Mouse (Mus musculus): ENCODE measurements at regions not wholly inside any gene's neighbourhood (a gene's known extent, or its start where the extent isn't known, plus 50 kb on each side); places are given as distances from the start of the nearest gene placed in this dataset.

DNA sequence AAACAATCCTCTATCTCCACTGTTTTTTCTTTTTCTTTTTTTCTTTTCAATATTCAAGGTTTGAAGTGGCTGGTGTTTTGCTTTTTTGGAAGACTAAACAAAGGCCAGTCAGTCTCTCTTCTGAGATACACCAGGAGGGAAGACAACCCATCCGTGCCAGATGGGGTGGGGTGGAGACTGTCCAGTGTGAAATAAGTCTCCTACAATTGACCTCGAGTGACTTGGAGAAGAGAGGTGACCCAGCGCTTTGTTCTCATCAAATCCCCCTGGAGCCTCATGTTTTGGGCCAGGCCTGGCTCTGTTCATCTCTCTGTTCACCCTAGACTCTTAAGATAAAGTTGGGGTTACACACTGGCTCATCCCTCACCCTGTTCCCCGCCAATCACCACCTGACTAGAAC, 169.2 kb upstream of the Tbca start:
- H3K4me2 ChIP-seq (ENCODE audit: low read length) = no peak overlapping the region
- WGBS = 60% methylated on average over 4 of the region's 4 CpGs
- H3K27me3 ChIP-seq (replicated peaks; ENCODE audit: control insufficient read depth, insufficient read depth, low read length) = peaks cover 5% of the 10 kb centered on the region
- no peak overlapping the region for H3K9ac ChIP-seq (ENCODE audit: low read depth, low read length)
- H3K4me1 ChIP-seq (ENCODE audit: control insufficient read depth, insufficient read depth, low read depth, low read length) = no peaks in the 10 kb centered on the region
- no peak overlapping the region for H3K27ac ChIP-seq (ENCODE audit: low read depth, low read length)
- ATAC-seq = no peak
- H3K4me3 ChIP-seq (ENCODE audit: low read length) = no peak overlapping the region
- H3K9me3 ChIP-seq (ENCODE audit: control insufficient read depth, low read length) = no peaks in the 10 kb centered on the region
- no peaks in the 10 kb centered on the region for H3K36me3 ChIP-seq (ENCODE audit: control insufficient read depth, insufficient read depth, low read length)

GRCm38 (mm10) chr13:94630055-94630454, 158.7 kb upstream of the Tbca start:
- Histone ChIP-seq H3K4me2 (ENCODE audit: low read length) (no peak overlapping the region), H3K4me1 (ENCODE audit: control insufficient read depth, insufficient read depth, low read depth, low read length) (no peaks in the 10 kb centered on the region), H3K9me3 (ENCODE audit: control insufficient read depth, low read length) (no peaks in the 10 kb centered on the region), H3K36me3 (ENCODE audit: control insufficient read depth, insufficient read depth, low read length) (no peaks in the 10 kb centered on the region), H3K27me3 (replicated peaks; ENCODE audit: control insufficient read depth, insufficient read depth, low read length) (peaks cover 4% of the 10 kb centered on the region), H3K4me3 (ENCODE audit: low read length) (no peak overlapping the region), H3K27ac (ENCODE audit: low read depth, low read length) (no peak overlapping the region), H3K9ac (ENCODE audit: low read depth, low read length) (no peak overlapping the region)
- ATAC-seq = no peak
- WGBS = 61% methylated on average over 1 of the region's 1 CpGs

- no peaks in the 10 kb centered on the region for H3K36me3 ChIP-seq (ENCODE audit: control insufficient read depth, insufficient read depth, low read length)
- H3K9me3 ChIP-seq (ENCODE audit: control insufficient read depth, low read length) = no peaks in the 10 kb centered on the region
- no peaks in the 10 kb centered on the region for H3K4me1 ChIP-seq (ENCODE audit: control insufficient read depth, insufficient read depth, low read depth, low read length)
- 91% methylated on average over 6 of the region's 6 CpGs for WGBS
- no peak for ATAC-seq
- H3K4me3 ChIP-seq (ENCODE audit: low read length) = no peak overlapping the region
- H3K4me2 ChIP-seq (ENCODE audit: low read length) = no peak overlapping the region
- H3K27me3 ChIP-seq (replicated peaks; ENCODE audit: control insufficient read depth, insufficient read depth, low read length) = peaks cover 4% of the 10 kb centered on the region
- no peak overlapping the region for H3K9ac ChIP-seq (ENCODE audit: low read depth, low read length)
- H3K27ac ChIP-seq (ENCODE audit: low read depth, low read length) = no peak overlapping the region
Observed at GRCm38 (mm10) chr13:94630685-94631084, 158.0 kb upstream of the Tbca start.

GRCm38 (mm10) chr13:94632730-94633129, 156.0 kb upstream of the Tbca start:
- H3K36me3 ChIP-seq (ENCODE audit: control insufficient read depth, insufficient read depth, low read length) = no peaks in the 10 kb centered on the region
- H3K9ac ChIP-seq (ENCODE audit: low read depth, low read length) = no peak overlapping the region
- no peaks in the 10 kb centered on the region for H3K27me3 ChIP-seq (replicated peaks; ENCODE audit: control insufficient read depth, insufficient read depth, low read length)
- ATAC-seq = no peak
- no peaks in the 10 kb centered on the region for H3K9me3 ChIP-seq (ENCODE audit: control insufficient read depth, low read length)
- no peaks in the 10 kb centered on the region for H3K4me1 ChIP-seq (ENCODE audit: control insufficient read depth, insufficient read depth, low read depth, low read length)
- H3K4me3 ChIP-seq (ENCODE audit: low read length) = no peak overlapping the region
- WGBS = 60% methylated on average over 5 of the region's 5 CpGs
- H3K27ac ChIP-seq (ENCODE audit: low read depth, low read length) = no peak overlapping the region
- H3K4me2 ChIP-seq (ENCODE audit: low read length) = no peak overlapping the region

GRCm38 (mm10) chr13:94640336-94640735, 148.4 kb upstream of the Tbca start:
- 87% methylated on average over 5 of the region's 5 CpGs for WGBS
- no peak for ATAC-seq

GRCm38 (mm10) chr13:94645241-94646206, 143.2 kb upstream of the Tbca start:
- peak overlapping the region; percentile 47 for H3K4me2 ChIP-seq (ENCODE audit: low read length)
- ATAC-seq = peak; percentile 48; the same call in 1 of the 2 replicates
- H3K9me3 ChIP-seq (ENCODE audit: control insufficient read depth, low read length) = no peaks in the 10 kb centered on the region
- WGBS = 54% methylated on average over 19 of the region's 19 CpGs
- H3K9ac ChIP-seq (ENCODE audit: low read depth, low read length) = no peak overlapping the region
- no peak overlapping the region for H3K27ac ChIP-seq (ENCODE audit: low read depth, low read length)
- no peaks in the 10 kb centered on the region for H3K36me3 ChIP-seq (ENCODE audit: control insufficient read depth, insufficient read depth, low read length)
- no peaks in the 10 kb centered on the region for H3K4me1 ChIP-seq (ENCODE audit: control insufficient read depth, insufficient read depth, low read depth, low read length)
- H3K4me3 ChIP-seq (ENCODE audit: low read length) = peak overlapping the region; percentile 19
- no peaks in the 10 kb centered on the region for H3K27me3 ChIP-seq (replicated peaks; ENCODE audit: control insufficient read depth, insufficient read depth, low read length)

More at GRCm38 (mm10) chr13:94640336-94640735, 148.4 kb upstream of the Tbca start:
- Histone ChIP-seq H3K36me3 (ENCODE audit: control insufficient read depth, insufficient read depth, low read length) (no peaks in the 10 kb centered on the region), H3K4me3 (ENCODE audit: low read length) (no peak overlapping the region), H3K9ac (ENCODE audit: low read depth, low read length) (no peak overlapping the region), H3K27ac (ENCODE audit: low read depth, low read length) (no peak overlapping the region), H3K4me2 (ENCODE audit: low read length) (no peak overlapping the region), H3K4me1 (ENCODE audit: control insufficient read depth, insufficient read depth, low read depth, low read length) (no peaks in the 10 kb centered on the region), H3K27me3 (replicated peaks; ENCODE audit: control insufficient read depth, insufficient read depth, low read length) (no peaks in the 10 kb centered on the region), H3K9me3 (ENCODE audit: control insufficient read depth, low read length) (no peaks in the 10 kb centered on the region)

DNA sequence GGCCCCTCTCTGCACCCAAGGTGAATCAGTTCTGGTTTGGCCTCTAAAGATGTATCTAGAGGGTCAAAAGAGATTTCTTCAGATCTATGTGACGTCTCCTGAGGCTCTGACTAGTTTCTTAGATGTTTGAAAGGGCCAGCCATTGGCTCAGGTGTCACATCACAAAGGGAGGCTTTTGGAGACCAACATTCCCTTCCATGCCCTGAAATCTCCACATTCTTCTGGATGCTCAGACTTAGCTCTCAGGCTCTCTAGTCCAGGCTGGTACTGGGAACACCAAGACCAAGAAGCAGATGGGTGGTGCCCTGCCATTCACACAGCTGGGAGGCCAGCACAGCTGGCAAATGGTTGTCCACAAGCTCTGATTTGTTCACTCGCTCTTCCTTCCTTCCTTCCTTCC, 142.4 kb upstream of the Tbca start:
- no peak overlapping the region for H3K4me3 ChIP-seq (ENCODE audit: low read length)
- no peaks in the 10 kb centered on the region for H3K4me1 ChIP-seq (ENCODE audit: control insufficient read depth, insufficient read depth, low read depth, low read length)
- H3K9me3 ChIP-seq (ENCODE audit: control insufficient read depth, low read length) = no peaks in the 10 kb centered on the region
- no peak overlapping the region for H3K4me2 ChIP-seq (ENCODE audit: low read length)
- 88% methylated on average over 2 of the region's 2 CpGs for WGBS
- H3K27ac ChIP-seq (ENCODE audit: low read depth, low read length) = no peak overlapping the region
- no peaks in the 10 kb centered on the region for H3K27me3 ChIP-seq (replicated peaks; ENCODE audit: control insufficient read depth, insufficient read depth, low read length)
- no peak overlapping the region for H3K9ac ChIP-seq (ENCODE audit: low read depth, low read length)
- H3K36me3 ChIP-seq (ENCODE audit: control insufficient read depth, insufficient read depth, low read length) = no peaks in the 10 kb centered on the region
- no peak for ATAC-seq

GRCm38 (mm10) chr13:94646781-94647555, 141.7 kb upstream of the Tbca start:
- no peak overlapping the region for H3K4me2 ChIP-seq (ENCODE audit: low read length)
- H3K9me3 ChIP-seq (ENCODE audit: control insufficient read depth, low read length) = no peaks in the 10 kb centered on the region
- no peaks in the 10 kb centered on the region for H3K4me1 ChIP-seq (ENCODE audit: control insufficient read depth, insufficient read depth, low read depth, low read length)
- no peak overlapping the region for H3K27ac ChIP-seq (ENCODE audit: low read depth, low read length)
- no peak for ATAC-seq
- no peak overlapping the region for H3K4me3 ChIP-seq (ENCODE audit: low read length)
- no peak overlapping the region for H3K9ac ChIP-seq (ENCODE audit: low read depth, low read length)
- WGBS = 72% methylated on average over 12 of the region's 12 CpGs
- H3K36me3 ChIP-seq (ENCODE audit: control insufficient read depth, insufficient read depth, low read length) = no peaks in the 10 kb centered on the region
- H3K27me3 ChIP-seq (replicated peaks; ENCODE audit: control insufficient read depth, insufficient read depth, low read length) = no peaks in the 10 kb centered on the region

- Histone ChIP-seq H3K4me3 (ENCODE audit: low read length) (no peak overlapping the region), H3K9me3 (ENCODE audit: control insufficient read depth, low read length) (no peaks in the 10 kb centered on the region), H3K27ac (ENCODE audit: low read depth, low read length) (no peak overlapping the region), H3K9ac (ENCODE audit: low read depth, low read length) (no peak overlapping the region), H3K36me3 (ENCODE audit: control insufficient read depth, insufficient read depth, low read length) (no peaks in the 10 kb centered on the region), H3K4me1 (ENCODE audit: control insufficient read depth, insufficient read depth, low read depth, low read length) (no peaks in the 10 kb centered on the region), H3K27me3 (replicated peaks; ENCODE audit: control insufficient read depth, insufficient read depth, low read length) (no peaks in the 10 kb centered on the region), H3K4me2 (ENCODE audit: low read length) (no peak overlapping the region)
- 33% methylated on average over 5 of the region's 5 CpGs for WGBS
- no peak for ATAC-seq
Observed at GRCm38 (mm10) chr13:94647566-94647965, 141.1 kb upstream of the Tbca start.

All from hindbrain, embryonic 16.5 days (tissue).